Mouse (Mus musculus): ENCODE results near the gene Il9.

DNA sequence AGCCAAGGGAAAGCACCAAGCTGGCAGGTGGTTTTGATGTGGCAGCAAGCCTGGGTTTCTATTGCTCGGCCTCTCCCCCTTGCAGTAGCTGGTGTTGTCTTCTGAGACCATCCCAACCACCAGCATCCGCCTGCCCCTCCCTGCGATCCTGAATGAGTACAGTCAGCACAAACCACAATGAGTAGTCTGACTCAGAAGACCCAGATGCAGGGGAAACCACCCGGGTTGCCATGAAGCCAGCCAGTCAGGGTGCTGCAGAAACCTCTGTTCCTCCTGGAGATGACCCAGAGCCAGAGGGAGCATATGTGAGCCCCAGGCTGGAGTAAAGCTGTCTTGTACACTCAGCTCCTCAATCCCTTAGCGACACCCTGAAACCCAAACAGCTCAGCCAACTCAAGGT lies 5.3 kb downstream of the Il9 start:
- TF ChIP-seq CTCF (IDR thresholded peaks at IDR 0.05; ENCODE audit: control insufficient read depth, insufficient read depth, insufficient read length): no peak
- TF ChIP-seq MYOD1 (IDR thresholded peaks at IDR 0.05; ENCODE audit: control insufficient read depth, insufficient read length, low read depth): no peak
- no peak for TF ChIP-seq MAX (IDR thresholded peaks at IDR 0.05)
